Mouse (Mus musculus) kidney, postnatal 36 days (tissue): ENCODE measurements around the gene Tpt1.

ENCODE experiments used
- DNase-seq, 2 experiments: peaks; one replicate each; pipeline ENCODE4 v3.0.0; 2021 to 2022; ENCODE audit warnings: mixed read lengths in 2 of 2

Tpt1 gene

GRCm38 (mm10) chr14:75877297-75877696 is 32.4 kb downstream of the Tpt1 start:
- no peak for DNase-seq

GRCm38 (mm10) chr14:75878980-75879379 is 34.1 kb downstream of the Tpt1 start:
- no peak for DNase-seq

- peak; percentile 37 to 38 for DNase-seq
These were observed 37.0 kb downstream of the Tpt1 start for GRCm38 (mm10) chr14:75881856-75882255.

GRCm38 (mm10) chr14:75883330-75883729 is 38.4 kb downstream of the Tpt1 start:
- no peak for DNase-seq

GRCm38 (mm10) chr14:75883873-75884272 is 39.0 kb downstream of the Tpt1 start:
- no peak for DNase-seq

GRCm38 (mm10) chr14:75892118-75892517 is 47.2 kb downstream of the Tpt1 start:
- no peak for DNase-seq
